Mouse (Mus musculus) stomach, postnatal 0 days (tissue): ENCODE measurements around the gene Phactr3.

Experiments
- CTCF ChIP-seq: IDR thresholded peaks from 2 replicates; pipeline ENCODE4 v1.5.1; 2016; ENCODE audit warnings: antibody characterized with exemption, low read depth, mild to moderate bottlenecking, moderate library complexity
- EP300 ChIP-seq: optimal IDR thresholded peaks from 2 replicates; pipeline ENCODE3; 2016; ENCODE audit warnings: antibody characterized with exemption

- TF ChIP-seq CTCF (no peak), EP300 (no peak)
These were observed 138.5 kb downstream of the Phactr3 start for GRCm38 (mm10) chr2:178257117-178257825.
